Mouse (Mus musculus): ENCODE data around the gene Ndufv3.

DNA sequence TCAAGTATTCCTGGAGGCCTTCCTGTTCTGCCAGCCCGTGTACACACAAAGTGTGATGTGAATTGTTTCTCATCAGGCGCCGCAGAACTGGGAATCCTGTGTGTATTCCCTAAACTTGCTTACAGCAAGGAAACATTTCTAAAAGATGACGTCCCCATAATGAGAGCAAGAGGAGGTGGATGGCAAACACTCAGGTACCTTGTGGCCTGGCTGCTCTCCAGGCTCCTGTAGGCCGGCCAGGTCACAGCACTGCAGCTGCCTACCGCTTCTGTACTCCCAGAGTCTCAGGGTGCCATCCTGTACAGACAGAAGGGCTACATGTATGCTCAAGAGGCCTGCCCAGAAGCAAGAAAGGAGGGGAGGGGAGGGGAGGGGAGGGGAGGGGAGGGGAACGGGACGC lies 19.5 kb upstream of the Ndufv3 start:
- TF ChIP-seq CTCF (IDR thresholded peaks at IDR 0.05; ENCODE audit: low read depth) (no peak), EP300 (IDR thresholded peaks at IDR 0.05; ENCODE audit: low read depth) (no peak)
